Mouse (Mus musculus) right cerebral cortex, postnatal 14 days (tissue): ENCODE results near the gene Pias1.
"Not testable (repeated sequence)": the region's sequence is repeated elsewhere in the genome, so short reads cannot be mapped to it uniquely, and the experiment has no call there.

Source experiments
- DNase-seq: peaks from one replicate; pipeline ENCODE4 v3.0.0; 2022

Gene Pias1

GRCm38 (mm10) chr9:62935854-62936253 is 51.9 kb downstream of the Pias1 start:
- no peak for DNase-seq

DNA sequence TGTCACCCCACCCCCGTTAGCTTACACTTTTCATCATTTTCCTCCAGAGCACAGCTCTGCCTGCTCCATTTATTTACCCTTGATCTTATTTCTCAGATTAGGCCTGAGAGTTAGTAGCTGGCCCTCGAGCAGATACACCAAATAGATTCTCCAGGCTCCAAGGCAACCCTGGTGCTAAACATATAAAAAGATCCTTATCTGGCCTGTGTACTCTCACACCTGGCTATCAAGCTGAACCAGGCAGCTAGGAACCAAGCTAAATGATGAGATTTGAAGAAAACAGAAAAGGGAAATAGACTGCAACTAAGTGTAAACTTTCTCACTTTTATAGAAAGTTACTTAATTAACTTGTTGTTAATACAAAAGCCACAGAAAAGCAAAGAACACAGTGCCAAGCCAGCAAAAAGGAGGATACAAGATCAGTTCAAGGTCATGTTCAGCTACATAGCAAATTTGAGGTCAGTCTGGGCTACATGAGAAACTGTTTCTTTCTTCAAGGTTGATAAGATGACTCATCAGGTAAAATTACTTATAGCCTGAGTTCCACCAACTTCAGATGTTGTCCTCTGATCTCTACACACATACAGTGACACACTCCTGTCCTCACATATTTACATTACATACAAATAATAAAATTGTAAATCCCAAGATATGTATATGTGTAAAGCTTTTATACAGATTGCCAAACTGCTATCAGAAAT is 52.9 kb downstream of the Pias1 start:
- no peak for DNase-seq

GRCm38 (mm10) chr9:62932575-62933339 is 55.0 kb downstream of the Pias1 start:
- no peak for DNase-seq

GRCm38 (mm10) chr9:62924886-62925610 is 62.7 kb downstream of the Pias1 start:
- DNase-seq = no peak

DNA sequence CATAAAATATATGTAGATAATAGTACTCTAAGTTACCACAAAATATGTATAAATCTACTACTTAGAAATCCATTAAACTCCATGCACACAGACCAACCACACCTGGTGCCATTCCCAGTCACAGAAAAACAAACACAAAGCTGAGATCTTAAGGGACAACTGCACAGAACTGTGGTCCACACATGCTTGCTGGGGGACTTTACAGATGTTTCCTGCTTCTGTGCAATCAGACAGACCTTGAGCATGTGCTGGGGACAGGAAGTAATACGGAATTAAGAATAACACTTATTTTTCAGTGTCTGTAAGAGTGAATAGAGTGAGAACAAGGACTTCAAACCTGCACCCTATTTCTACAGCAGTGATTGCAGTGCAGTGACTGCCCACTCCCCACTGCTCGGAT is 66.8 kb downstream of the Pias1 start:
- DNase-seq = no peak

- DNase-seq = no peak
Observed at GRCm38 (mm10) chr9:62917059-62917458, 70.7 kb downstream of the Pias1 start.

GRCm38 (mm10) chr9:62913390-62914069 is 74.2 kb downstream of the Pias1 start:
- DNase-seq = no peak

GRCm38 (mm10) chr9:62905039-62905438 is 82.7 kb downstream of the Pias1 start:
- DNase-seq = no peak

- no peak for DNase-seq
Observed at GRCm38 (mm10) chr9:62903841-62904240, 83.9 kb downstream of the Pias1 start.

- DNase-seq = no peak
Observed at GRCm38 (mm10) chr9:62901736-62902135, 86.0 kb downstream of the Pias1 start.

DNA sequence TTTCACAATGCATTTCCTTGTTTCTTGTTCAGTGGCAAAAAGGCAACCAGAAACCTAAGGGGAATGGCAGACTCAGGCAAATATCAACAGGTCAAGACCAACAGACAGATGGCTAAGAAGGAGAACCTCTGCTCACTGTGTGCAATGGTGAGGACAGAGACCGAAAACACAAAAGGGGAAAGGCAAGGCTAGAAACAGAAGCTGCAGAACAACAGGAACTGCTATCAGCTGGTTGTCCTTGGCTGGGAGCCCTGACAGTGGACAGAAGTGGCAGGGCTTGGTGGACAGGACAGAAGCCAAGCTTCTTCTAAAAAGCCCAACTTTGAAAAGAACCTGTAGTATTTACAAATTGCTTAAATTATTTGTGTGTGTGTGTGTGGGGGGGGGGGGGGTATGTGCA is 93.2 kb downstream of the Pias1 start:
- no peak for DNase-seq

- no peak for DNase-seq
Observed at GRCm38 (mm10) chr9:62881871-62882270, 105.9 kb downstream of the Pias1 start.

DNA sequence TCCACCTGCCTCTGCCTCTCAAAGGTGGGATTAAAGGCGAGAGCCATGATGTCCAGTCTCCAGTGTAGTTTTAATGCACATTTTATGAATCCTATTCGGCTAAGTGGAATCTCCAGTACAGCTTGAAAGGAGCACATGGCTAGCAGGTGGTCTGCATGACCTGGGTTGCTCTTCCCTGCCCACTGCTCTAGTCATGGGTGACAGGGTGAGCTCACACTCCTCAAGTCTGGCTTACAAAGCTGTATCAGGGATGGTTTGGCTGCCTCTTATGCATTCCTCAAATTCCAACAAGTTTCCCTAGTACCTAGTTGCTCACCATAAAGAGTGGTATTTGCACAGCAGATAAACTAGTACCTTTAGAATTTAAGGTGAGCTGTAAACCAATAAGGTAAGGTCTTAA is 109.9 kb downstream of the Pias1 start:
- DNase-seq = no peak

DNA sequence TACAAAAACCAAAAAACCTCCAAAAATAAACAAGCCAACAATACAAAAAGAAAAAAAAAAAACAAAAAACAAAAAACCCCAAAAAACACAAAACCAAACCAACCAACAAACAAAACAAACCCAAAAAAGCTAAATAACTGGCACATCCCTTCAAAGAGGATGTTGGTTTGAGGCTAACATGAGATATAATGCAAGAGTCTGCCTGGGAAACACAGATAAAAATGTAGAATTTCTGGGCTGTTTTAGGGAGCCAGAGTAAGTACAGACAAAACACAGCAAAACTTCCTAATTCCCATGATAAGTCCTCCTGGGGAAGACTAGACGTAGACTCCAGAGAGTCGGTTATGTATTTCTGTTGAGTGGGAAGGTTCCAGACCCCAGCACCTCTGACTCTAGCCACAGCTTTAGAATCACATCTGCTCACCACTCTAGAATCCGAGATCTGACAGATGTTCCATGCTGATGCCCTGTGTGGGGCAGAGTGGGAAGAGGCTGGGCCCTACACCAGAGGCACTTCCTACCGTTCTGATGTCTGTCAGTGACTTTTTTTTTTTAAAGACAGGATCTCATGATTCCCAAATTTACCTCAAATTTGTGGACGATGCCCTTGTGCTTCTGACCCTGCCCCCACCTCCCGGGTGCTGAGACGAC is 110.6 kb downstream of the Pias1 start:
- no peak for DNase-seq

GRCm38 (mm10) chr9:62870728-62871127 is 117.0 kb downstream of the Pias1 start:
- DNase-seq = no peak

DNA sequence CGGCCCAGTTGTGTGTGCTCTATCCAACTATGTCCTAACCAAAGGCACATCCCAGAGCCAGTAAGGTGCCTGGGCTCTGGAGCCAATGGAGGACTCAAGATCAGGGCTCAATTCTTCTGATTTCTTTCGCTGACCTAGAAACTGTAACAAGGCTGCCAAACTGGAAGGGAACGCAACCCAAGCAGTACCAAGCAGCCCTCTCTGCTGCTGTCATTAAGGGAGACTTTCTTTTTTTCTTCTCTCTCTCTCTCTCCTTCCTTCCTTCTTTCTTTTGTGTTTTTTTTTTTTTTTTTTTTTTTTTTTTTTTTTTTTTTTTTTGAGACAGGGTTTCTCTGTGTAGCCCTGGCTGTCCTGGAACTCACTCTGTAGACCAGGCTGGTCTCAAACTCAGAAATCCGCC is 118.5 kb downstream of the Pias1 start:
- not testable (repeated sequence) for DNase-seq

DNA sequence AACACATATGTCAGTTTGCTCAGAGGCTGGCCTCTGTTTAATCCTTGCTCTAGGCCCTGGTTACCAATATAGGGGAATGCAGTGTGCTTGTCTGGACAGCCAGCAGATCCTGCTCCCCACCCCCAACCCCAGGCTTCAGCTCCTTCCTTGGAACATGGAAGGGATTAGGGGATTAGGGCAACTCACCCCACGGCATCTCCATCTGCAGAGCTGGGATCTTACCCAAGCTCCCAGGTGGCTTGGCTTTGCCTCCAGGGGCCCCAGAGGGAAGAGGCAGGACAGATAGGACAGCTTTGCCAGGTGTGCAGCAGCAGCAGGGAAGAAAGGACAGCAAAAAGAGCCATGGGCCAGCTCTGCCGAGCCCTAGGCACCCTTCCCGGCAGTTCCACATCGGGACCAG is 126.9 kb downstream of the Pias1 start:
- DNase-seq = no peak

GRCm38 (mm10) chr9:62860102-62860501 is 127.6 kb downstream of the Pias1 start:
- DNase-seq = not testable (repeated sequence)

DNA sequence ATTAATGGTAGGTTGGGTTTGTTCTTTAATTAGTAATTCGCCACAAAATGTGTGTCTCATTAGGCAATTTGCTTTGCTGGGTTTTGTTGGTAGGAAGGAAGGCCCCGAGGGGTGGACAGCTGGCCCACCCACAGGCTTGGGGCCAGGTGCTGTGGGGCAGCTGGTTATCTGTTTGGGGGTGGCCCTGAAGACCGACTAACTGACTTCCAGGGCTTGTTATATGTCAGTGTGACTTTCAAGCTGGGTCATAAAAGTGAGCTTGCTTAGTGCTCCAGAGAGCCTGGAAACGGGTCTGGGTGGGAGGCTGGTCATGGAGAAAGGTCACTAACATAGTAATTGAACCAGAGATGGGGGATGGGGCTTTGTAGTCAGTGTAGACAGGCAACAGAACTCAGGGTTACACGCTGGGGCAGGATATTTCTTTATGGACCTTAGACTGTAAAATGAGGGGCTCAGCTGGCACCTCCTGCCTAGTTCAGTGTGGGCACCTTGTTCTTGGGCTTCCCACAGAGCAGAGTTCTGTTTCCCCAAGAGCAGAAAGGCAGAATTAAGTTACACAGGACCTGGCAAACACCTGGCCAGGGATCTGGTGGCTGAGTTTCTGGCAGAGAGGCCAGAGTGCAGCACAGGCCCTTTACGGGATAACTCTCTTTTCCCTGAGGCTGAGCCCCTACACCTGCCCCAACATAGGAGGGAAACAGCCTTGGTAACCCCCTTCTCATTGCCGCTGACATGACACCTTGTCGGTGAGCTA is 129.3 kb downstream of the Pias1 start:
- no peak for DNase-seq

- peak; percentile 30 for DNase-seq
Observed at GRCm38 (mm10) chr9:62857719-62858261, 129.9 kb downstream of the Pias1 start, which contains the start of gene Calml4. TSS of gene Calml4 (plus strand) at chr9:62858080.

- no peak for DNase-seq
Observed at GRCm38 (mm10) chr9:62857216-62857615, 130.5 kb downstream of the Pias1 start.

- no peak for DNase-seq
Observed at GRCm38 (mm10) chr9:62854483-62854882, 133.2 kb downstream of the Pias1 start.
